Mouse (Mus musculus): ENCODE data around the gene Hid1. TPM values are rescaled to one million over a fixed set of nuclear protein-coding genes. Genes with fewer than 3 reads are reported as not detected.

Gene Hid1
- polyA plus RNA-seq, 1 experiment, result not detected

DNA sequence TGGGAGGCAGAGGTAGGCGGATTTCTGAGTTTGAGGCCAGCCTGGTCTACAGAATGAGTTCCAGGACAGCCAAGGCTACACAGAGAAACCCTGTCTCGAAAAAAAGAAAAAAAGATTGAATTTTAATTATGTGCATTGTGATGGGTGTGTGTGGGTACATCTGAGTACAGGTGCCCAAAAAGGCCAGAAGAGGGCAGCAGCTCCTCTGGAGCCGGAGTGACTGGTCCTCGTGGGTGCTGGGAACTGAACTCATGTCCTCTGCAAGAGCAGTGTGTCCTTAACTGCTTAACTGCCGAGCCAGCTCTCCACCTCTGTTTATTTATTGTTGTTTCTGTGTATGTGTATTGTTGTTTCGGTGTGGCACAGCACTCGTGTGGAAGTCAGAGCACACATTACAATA lies 10.3 kb upstream of the Hid1 start:
- WGBS, result 87% methylated on average over 7 of the region's 7 CpGs

DNA sequence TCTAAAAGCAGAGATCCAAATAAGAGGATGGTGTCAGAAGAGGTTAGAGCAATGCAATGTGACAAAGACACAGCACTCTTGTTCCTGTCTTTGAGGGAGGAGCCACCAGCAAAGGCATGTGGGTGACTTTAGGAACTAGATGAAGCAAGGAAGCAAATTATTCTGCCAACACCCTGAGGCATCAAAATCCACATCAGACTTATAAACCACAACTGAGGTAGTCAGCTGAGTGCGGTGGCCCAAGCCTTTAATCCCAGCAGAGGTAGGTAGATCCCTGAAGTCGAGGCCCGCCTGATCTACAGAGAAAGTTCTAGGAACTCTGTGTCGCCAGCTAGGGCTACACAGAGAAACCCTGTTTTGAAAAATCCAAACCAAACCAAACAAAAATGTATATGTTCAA lies 9.7 kb upstream of the Hid1 start:
- WGBS, result 94% methylated on average over 4 of the region's 4 CpGs
- Histone ChIP-seq H3K4me3 (ENCODE audit: insufficient read depth, low read depth, low read length) (no peak overlapping the region), H3K27ac (ENCODE audit: insufficient read depth, low read depth, low read length) (no peak overlapping the region), H3K4me1 (ENCODE audit: control insufficient read depth, insufficient read depth, low read length) (peaks cover 14% of the 10 kb centered on the region)
- TF ChIP-seq POLR2A (IDR thresholded peaks at IDR 0.05; ENCODE audit: insufficient read depth, low read depth, low read length) (no peak), CTCF (IDR thresholded peaks at IDR 0.05; ENCODE audit: insufficient read depth, low read depth, low read length) (no peak)

More for the DNA sequence above, 10.3 kb upstream of the Hid1 start:
- no peak for TF ChIP-seq CTCF (IDR thresholded peaks at IDR 0.05; ENCODE audit: insufficient read depth, low read depth, low read length)
- no peak for TF ChIP-seq POLR2A (IDR thresholded peaks at IDR 0.05; ENCODE audit: insufficient read depth, low read depth, low read length)
- H3K4me3 ChIP-seq (ENCODE audit: insufficient read depth, low read depth, low read length), result no peak overlapping the region
- peaks cover 17% of the 10 kb centered on the region for H3K4me1 ChIP-seq (ENCODE audit: control insufficient read depth, insufficient read depth, low read length)
- H3K27ac ChIP-seq (ENCODE audit: insufficient read depth, low read depth, low read length), result no peak overlapping the region

DNA sequence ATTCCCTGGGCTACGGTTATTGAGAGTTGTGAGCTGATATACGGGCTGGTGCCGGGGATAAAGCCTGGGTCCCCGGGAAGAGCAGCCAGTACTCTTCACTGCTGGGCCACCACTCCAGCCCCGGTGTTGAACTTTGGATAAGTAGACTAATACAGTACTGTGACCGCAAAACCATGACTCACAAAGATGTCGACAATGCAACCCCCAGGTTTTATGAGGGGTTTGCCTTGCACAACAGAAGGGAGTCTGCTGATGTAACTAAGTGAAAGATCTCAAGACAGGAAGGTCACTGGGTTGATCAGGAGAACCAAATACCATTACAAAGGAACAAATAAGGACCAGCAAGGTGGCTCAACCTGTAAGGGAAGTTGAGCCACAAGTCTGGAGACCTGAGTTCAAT lies 9.2 kb upstream of the Hid1 start:
- Histone ChIP-seq H3K27ac (ENCODE audit: insufficient read depth, low read depth, low read length) (no peak overlapping the region), H3K4me1 (ENCODE audit: control insufficient read depth, insufficient read depth, low read length) (peaks cover 14% of the 10 kb centered on the region), H3K4me3 (ENCODE audit: insufficient read depth, low read depth, low read length) (no peak overlapping the region)
- TF ChIP-seq CTCF (IDR thresholded peaks at IDR 0.05; ENCODE audit: insufficient read depth, low read depth, low read length), result no peak
- TF ChIP-seq POLR2A (IDR thresholded peaks at IDR 0.05; ENCODE audit: insufficient read depth, low read depth, low read length), result no peak
- WGBS, result 60% methylated on average over 7 of the region's 7 CpGs

DNA sequence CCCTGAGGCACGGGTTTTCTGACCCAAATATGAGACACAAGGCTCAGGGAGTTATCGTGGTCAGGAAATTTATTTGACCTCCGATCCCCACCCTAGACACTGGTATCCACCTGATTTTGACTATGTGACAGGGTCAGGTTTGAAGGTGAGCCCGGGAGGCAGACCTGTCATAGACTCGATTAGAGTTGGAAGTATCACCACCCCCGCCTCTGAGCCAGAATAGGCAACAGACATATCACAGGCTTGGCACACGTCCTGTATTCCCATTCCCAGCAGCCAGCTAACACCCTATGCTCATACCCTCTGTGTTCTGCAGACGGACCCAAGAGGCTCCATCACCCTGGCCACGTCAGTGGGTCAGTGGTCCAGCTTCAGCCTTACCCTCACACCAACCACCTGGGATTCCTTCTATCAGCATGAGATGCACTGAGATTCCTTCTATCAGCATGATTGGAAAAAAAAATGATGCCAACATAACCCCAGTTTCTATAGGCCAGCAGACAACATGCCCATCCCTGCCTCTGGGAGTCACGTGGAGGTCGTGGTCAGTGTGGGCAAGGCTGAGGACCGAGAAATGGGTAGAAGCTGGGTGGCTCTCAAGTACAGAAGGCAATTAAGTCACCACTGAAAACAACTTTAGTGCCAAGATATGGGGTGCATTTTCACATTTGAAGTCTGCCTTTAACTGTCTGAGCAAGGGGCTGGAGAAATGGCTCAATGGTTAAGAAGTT lies 7.3 kb upstream of the Hid1 start:
- peaks cover 14% of the 10 kb centered on the region for H3K4me1 ChIP-seq (ENCODE audit: control insufficient read depth, insufficient read depth, low read length)
- peak overlapping the region; percentile 50; the same call in 1 of the 2 replicates for H3K4me3 ChIP-seq (ENCODE audit: insufficient read depth, low read depth, low read length)
- TF ChIP-seq CTCF (IDR thresholded peaks at IDR 0.05; ENCODE audit: insufficient read depth, low read depth, low read length) (no peak), POLR2A (IDR thresholded peaks at IDR 0.05; ENCODE audit: insufficient read depth, low read depth, low read length) (no peak)
- WGBS, result 55% methylated on average over 12 of the region's 12 CpGs
- peak overlapping the region; percentile 61 for H3K27ac ChIP-seq (ENCODE audit: insufficient read depth, low read depth, low read length)

DNA sequence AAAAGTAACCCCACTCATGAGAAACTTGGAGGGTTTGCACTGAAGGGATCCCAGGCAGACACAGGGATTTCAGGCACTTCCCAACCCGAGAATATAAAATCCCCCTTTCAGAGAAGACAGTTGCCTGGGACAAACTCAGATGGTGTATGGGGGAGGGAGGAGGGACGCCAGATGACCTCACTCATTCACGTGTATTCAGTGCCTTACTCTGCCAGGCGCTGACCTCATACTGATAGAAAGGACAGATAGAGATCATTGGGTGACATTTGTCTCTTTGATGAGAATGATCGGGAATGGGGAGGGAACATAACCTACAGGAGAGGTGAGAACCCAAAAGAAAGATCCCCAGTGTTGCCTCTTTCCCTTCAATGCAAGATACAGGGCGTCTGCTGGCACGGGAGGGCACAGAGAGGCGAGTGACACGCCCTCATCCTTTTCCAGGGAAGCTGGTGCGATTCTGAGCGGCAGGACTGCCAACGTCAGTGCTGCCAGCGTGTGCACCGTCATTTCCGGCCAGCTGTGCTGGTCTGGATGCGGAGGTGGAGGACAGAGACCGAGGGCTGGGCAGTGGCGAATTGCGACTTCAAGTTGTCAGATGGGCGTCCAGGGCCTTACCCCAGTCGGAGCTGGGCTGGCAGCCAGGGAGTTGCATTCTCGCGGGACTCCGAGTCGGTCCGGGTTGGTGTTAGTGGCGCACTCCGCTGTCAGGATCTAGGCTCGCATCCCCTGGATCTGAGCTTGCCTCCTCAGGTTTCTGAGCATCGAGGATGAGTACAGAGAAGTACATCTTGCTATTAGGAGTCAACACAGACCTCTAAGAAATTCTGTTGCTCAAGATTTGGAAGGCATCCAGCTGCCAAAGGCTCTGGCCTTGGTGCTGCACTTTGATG lies 6.5 kb upstream of the Hid1 start:
- TF ChIP-seq POLR2A (IDR thresholded peaks at IDR 0.05; ENCODE audit: insufficient read depth, low read depth, low read length), result peak; percentile 40; the same call in 1 of the 2 replicates
- no peak for TF ChIP-seq CTCF (IDR thresholded peaks at IDR 0.05; ENCODE audit: insufficient read depth, low read depth, low read length)
- Histone ChIP-seq H3K27ac (ENCODE audit: insufficient read depth, low read depth, low read length) (peak overlapping the region; percentile 61), H3K4me3 (ENCODE audit: insufficient read depth, low read depth, low read length) (peak overlapping the region; percentile 50), H3K4me1 (ENCODE audit: control insufficient read depth, insufficient read depth, low read length) (peaks cover 14% of the 10 kb centered on the region)
- 1% methylated on average over 30 of the region's 30 CpGs for WGBS

DNA sequence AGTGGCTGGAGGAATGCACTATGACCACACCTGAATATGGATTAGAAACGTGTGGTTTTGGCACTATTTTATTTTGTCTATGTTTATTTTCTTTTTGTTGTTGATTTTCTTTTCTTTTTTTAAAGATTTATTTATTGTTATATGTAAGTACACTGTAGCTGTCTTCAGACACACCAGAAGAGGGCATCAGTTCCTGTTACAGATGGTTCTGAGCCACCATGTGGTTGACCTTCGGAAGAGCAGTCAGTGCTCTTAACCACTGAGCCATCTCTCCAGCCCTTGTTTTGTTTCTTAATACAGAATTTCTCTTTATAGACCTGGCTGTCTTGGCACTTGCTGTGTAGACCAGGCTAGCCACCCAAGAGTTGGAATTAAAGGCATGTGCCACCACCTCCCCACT lies 5.2 kb upstream of the Hid1 start:
- 52% methylated on average over 2 of the region's 2 CpGs for WGBS
- no peak overlapping the region for H3K4me3 ChIP-seq (ENCODE audit: insufficient read depth, low read depth, low read length)
- TF ChIP-seq CTCF (IDR thresholded peaks at IDR 0.05; ENCODE audit: insufficient read depth, low read depth, low read length), result no peak
- no peak for TF ChIP-seq POLR2A (IDR thresholded peaks at IDR 0.05; ENCODE audit: insufficient read depth, low read depth, low read length)
- H3K4me1 ChIP-seq (ENCODE audit: control insufficient read depth, insufficient read depth, low read length), result peaks cover 15% of the 10 kb centered on the region
- H3K27ac ChIP-seq (ENCODE audit: insufficient read depth, low read depth, low read length), result no peak overlapping the region

DNA sequence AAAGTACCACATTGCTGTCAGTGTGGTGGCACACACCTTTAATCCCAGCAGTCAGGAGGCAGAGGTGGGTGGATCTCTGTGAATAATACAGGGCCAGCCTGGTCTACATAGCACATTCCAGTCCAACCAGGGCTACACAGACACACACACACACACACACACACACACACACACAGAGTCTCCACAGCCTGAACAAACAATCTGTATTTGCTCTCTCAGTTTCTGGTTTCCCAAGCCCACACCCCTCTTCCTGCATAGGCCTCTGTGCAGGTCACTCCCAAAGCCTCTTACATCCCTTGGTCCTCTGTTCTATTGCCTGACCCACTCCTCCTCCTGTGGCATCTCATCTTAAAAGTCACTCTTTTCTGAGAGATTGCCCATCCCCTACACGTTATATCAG lies 4.5 kb upstream of the Hid1 start:
- no peak for TF ChIP-seq CTCF (IDR thresholded peaks at IDR 0.05; ENCODE audit: insufficient read depth, low read depth, low read length)
- TF ChIP-seq POLR2A (IDR thresholded peaks at IDR 0.05; ENCODE audit: insufficient read depth, low read depth, low read length), result no peak
- Histone ChIP-seq H3K4me1 (ENCODE audit: control insufficient read depth, insufficient read depth, low read length) (peaks cover 17% of the 10 kb centered on the region), H3K27ac (ENCODE audit: insufficient read depth, low read depth, low read length) (no peak overlapping the region), H3K4me3 (ENCODE audit: insufficient read depth, low read depth, low read length) (no peak overlapping the region)
- WGBS, result 87% methylated on average over 1 of the region's 1 CpGs

DNA sequence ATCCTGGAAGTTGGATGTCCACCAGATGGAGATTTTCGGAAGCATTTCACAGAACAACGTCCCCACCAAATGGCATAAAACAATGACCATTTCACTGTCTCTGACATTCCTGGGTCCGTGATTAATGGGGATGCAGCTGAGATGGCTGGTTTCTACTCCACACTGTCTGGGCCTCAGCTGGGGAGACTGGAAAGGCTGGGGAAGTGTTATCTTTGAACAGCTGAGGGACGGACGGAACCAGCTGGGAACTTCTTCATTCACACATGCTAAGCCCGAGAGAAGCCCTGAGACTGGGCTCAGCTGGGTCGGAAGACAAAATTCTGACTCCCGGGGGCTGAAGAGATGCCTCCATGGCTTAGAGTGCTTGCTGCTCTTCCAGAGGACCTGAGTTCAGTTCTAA lies 3.8 kb upstream of the Hid1 start:
- no peak overlapping the region for H3K27ac ChIP-seq (ENCODE audit: insufficient read depth, low read depth, low read length)
- TF ChIP-seq CTCF (IDR thresholded peaks at IDR 0.05; ENCODE audit: insufficient read depth, low read depth, low read length) (no peak), POLR2A (IDR thresholded peaks at IDR 0.05; ENCODE audit: insufficient read depth, low read depth, low read length) (no peak)
- no peak overlapping the region for H3K4me3 ChIP-seq (ENCODE audit: insufficient read depth, low read depth, low read length)
- H3K4me1 ChIP-seq (ENCODE audit: control insufficient read depth, insufficient read depth, low read length), result peaks cover 24% of the 10 kb centered on the region
- 84% methylated on average over 8 of the region's 8 CpGs for WGBS

DNA sequence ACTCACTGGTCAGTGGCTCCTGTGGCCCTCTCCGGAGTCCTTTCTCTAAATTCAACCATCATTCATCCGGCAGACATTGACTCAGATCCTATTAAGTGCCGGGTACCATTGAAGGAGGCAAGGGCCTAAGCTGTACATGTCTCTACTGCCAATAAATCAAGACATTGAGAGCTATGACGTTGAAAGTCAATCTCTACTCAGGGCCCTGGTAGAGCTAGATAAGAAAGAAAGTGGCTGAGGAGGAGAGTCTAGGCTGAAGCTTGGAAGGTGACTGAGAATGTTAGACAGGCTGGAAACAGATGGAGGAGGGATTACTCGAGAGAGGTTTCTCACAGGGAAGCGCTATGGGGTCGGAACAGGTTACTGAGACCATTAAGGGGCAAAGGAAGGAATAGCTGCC lies 2.8 kb upstream of the Hid1 start:
- no peak for TF ChIP-seq POLR2A (IDR thresholded peaks at IDR 0.05; ENCODE audit: insufficient read depth, low read depth, low read length)
- no peak for TF ChIP-seq CTCF (IDR thresholded peaks at IDR 0.05; ENCODE audit: insufficient read depth, low read depth, low read length)
- 69% methylated on average over 7 of the region's 7 CpGs for WGBS

More for the DNA sequence above, 2.8 kb upstream of the Hid1 start:
- Histone ChIP-seq H3K4me3 (ENCODE audit: insufficient read depth, low read depth, low read length) (no peak overlapping the region), H3K27ac (ENCODE audit: insufficient read depth, low read depth, low read length) (no peak overlapping the region), H3K4me1 (ENCODE audit: control insufficient read depth, insufficient read depth, low read length) (peaks cover 30% of the 10 kb centered on the region)
